Mouse (Mus musculus) kidney, postnatal 36 days (tissue): ENCODE results near the gene Dctn3.
"Not testable (repeated sequence)": the region's sequence is repeated elsewhere in the genome, so short reads cannot be mapped to it uniquely, and the experiment has no call there.

ENCODE experiments used
- DNase-seq, 2 experiments: peaks; one replicate each; pipeline ENCODE4 v3.0.0; 2021 to 2022; ENCODE audit warnings: mixed read lengths in 2 of 2

Dctn3 gene

DNA sequence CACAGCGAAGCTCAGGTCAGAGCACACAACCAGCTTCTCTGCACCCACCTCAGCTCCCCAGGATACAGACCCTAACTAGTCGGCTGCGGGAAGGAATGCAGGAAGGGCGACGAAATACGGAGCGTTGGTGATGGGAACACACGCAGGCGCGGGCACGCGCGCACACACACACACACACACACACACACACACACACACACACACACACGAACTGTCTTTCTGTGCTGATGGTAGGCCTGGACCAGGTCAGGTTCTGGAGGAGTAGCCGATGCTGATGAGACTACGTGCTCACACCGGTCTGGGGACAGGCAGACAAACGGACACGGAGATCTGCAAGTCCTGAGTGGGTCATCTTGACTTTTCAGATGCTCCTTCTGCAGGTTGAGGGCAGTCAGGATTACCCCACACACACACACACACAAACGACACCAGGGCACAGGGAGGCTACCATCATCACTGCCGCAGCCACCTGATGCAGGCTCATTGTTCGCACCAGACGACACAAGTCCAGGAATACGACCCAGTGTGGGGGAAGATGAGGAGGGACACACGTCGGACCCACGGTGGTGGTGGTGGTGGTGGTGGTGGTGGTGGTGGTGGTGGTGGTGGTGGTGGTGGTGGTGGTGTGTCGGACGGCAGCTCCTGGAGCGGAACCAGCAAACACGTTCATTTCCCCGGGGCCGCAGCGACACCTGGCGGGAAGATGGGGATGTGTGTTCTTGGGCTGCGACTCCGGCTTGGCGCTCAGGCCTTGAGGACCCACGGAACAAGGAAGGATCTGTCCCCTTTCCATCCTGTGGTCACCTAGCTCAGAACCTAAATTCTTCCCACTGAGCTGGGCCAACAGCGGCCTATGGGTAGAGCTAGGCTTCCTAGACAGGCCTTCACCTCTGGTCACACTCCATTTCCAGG is 25.8 kb downstream of the Dctn3 start, which contains the start of gene Cntfr:
Gene Cntfr, minus strand, starts transcription at position 160 of the 912 bp plus-strand sequence.
- DNase-seq: peak; percentile 78 to 91

DNA sequence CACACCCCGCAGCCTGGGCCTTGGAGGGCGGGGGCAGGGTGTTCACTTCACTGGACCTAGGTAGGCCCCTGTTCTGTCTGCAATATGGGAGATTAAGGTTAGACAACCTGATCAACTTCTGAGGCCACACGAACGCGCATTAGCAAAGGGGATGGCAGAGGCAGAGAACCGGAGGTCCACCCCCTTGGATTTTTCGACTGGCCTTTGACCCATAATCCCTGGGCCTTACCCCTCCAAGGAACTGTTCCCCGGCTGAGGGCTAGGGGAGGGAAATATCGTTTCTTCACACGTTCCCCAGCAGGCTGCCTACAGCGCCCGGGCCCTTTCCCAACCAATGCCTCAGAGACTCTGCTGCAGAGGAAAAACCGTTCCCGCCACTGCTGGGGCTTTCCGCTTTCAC is 26.5 kb downstream of the Dctn3 start:
- DNase-seq: not testable (repeated sequence)

DNA sequence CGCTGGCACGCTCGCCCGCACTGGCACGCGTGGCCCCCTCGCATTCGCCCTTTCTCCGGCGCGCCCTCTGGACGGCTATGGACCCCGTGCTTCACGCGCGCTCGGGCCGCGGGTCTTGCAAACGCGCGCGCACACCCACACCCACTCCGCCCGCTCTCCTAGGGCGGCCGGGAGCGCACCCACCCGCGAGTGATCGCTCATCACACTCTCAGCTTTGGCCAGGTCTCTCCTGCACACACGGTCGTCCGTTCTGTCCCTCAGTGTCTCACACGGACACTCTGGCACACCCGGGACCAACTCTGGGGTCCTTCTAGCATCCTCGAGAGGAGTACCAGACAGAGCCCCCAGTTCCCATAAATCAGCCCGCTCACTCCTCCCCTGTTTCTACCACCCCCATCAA is 27.2 kb downstream of the Dctn3 start:
- DNase-seq: not testable (repeated sequence)

DNA sequence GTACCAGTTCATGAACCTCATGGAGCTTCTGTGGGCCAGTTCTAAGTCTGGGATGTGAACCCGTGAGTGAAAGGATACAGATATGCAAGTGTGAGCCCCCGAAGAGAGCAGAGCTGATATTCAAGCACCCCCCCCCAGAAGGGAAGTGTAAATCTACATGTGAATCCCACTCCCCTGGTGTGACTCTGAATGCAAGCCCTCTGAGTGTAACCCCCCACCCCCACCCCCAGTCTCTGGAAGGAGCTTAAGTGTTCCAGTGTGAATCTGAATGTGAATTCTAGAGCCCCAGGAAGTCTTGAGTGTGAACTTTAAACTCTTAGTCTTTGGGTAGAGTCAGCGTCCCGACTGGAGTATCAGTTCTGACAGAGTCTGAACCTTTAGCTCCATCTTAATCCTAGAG is 29.5 kb downstream of the Dctn3 start:
- DNase-seq: not testable (repeated sequence)

DNA sequence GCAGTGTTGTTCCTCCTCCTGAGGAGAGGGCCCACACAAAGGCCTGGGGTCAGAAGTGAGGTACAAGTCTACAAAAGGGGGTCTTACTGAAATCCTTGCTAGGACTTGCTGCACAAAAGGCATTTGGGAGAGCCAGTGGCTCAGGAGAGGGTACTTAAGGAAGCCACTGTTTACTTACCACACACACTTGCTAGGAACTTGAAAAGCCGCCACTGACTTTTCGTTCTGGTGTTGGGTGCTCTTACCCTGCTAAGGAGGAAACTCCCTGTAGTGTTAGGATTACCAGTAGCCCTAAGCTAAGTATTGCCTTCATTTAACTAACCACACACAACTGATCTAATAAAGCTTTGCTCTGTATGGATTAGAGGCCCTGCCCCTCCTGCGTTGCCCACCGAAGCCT is 33.0 kb downstream of the Dctn3 start:
- DNase-seq: not testable (repeated sequence)

DNA sequence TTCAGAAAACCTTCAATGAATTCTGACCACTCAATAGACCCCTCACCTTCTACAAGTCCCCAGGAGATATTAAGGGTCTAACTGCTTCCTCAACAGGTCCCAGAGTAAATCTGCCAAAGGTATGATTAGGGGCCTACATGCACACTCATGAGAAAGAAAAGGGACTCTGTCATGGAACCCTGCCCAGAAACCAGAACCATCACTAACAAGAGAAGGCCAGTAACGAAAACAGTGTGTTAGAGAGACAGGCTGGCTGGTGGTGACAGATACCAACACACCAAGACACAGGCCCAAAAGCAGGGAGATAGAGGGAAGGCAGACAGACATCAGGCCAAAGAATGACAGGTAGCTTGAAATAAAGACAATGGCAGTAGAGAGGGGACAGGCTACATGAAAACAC is 34.4 kb downstream of the Dctn3 start:
- DNase-seq: not testable (repeated sequence)

DNA sequence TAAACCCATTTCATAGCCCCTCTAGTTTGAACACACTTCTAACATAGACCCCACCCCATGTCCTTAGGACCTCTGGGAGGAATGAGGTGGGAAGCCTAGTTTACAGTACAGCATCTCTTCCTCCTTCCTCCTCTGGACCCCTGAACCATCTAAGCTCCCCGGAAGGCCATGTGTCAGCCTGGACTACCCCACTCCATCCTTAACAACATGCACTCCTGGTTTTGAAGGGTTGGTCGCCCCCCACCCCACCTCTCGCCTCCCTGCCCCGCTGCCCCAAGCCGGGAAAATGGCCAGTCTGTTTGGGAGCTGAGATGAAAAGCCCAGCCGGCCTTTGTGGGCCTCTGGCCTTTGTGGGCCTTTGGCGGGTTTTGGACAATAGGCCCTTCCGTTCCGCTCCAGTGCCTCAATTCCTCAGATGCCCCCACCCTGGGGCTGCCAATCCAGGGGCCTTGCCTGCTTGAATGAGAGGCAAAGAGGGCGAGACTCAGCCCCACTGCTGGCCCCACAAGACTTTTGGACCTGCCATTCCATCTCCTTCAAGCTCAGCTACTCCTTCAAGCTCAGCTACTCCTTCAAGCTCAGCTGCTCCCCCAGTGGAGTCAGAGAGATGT is 37.0 kb downstream of the Dctn3 start:
- not testable (repeated sequence) for DNase-seq

DNA sequence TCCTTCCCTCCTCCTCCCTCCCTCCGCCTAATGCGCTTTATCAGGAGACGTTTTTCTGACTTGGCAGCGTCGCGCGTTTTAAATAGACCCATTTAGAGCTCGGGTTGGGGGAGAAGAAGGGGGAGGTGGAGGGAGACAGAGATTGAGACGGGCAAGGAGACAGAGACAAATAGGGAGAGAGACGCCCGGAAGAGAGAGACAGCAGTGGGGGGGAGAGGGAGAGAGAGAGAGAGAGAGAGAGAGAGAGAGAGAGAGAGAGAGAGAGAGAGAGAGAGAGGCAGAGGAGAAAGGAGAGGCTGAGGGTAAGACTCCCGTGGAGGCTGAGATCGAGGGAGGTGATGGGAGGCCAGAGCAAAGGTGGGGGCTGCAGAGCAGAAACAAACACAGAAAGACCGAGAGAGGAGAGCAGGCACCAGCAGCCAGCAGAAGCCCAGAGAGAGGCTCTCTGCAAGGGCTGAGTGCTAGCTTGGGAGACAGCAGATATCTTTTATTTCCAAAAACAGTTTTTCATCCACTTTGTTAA is 38.0 kb downstream of the Dctn3 start:
- not testable (repeated sequence) for DNase-seq

DNA sequence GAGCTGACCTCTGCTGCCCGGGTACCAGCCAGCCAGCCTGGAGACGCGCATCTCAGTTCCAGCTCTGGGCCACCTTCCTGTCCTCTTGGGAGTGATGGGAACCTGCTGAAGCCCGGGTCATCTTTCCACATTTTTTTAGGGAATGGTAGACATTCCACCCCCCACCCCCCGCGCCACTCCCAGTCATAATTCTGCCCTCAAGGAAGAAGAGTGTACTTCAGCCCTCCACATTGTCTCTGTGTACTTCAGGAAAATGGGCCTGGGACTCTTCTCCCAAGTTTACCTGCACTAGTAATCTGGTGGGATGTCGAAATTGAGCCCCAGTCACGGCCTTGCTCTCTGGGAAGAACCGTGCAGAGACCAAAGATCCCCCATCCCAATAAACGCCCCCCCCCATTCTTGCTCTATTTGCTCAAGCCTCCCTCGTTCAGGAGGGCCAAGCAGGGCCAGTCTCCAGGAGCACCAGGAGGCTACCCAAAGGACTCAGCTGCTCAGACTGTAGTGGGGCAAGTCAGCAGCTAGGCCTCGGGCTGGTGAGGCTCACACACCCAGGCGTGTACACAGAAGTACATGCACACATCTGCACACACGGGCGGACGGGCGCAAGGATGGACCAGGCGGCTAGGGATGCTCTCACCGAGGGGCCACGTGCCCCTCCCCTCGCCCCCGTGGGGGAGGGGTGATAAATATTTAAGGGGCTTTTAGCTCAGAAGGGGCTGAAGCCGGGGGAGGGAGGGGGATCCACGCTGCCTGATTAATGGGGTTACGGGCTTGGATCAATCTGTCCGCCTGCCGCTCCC is 38.6 kb downstream of the Dctn3 start:
- DNase-seq: not testable (repeated sequence)

DNA sequence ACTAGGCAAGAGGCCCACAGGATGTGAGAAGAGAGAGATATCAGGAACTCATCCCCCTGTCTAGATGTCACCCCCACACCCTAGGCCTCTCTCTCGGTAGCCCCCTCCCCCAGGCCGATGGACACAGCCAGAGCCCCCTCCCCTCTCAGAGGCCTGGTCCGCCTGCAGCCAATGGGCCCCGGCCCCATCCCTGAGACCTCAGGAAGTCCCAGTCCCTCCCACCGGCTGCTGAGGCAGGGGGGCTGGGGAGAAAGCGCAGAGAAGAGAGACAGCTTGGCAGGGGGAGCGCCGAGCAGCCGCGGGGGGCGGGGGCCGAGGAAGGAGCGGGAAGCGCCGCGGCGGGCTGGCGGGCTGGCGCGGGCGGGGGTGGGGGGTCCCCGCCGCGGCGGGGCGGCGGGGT is 39.7 kb downstream of the Dctn3 start:
- not testable (repeated sequence) for DNase-seq

DNA sequence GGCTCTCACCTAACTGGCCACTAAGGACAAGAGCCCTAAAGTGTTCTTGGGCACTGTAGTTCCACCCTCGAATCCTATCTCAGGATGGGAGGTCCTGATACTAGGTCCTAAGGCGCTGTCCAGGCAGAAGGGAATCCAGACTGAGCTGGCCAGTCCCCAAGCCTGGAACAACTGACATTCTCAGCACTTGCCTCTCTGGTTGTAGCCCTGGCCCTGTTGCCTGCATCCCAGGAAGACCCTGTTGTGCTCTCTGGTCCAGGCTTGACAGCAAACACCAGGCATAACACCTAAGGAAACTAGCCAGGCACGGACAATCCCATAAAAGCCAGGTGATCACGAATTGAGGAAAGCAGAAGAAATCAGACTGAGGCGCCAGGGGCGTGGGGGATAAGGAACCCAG is 40.2 kb downstream of the Dctn3 start:
- no peak for DNase-seq

DNA sequence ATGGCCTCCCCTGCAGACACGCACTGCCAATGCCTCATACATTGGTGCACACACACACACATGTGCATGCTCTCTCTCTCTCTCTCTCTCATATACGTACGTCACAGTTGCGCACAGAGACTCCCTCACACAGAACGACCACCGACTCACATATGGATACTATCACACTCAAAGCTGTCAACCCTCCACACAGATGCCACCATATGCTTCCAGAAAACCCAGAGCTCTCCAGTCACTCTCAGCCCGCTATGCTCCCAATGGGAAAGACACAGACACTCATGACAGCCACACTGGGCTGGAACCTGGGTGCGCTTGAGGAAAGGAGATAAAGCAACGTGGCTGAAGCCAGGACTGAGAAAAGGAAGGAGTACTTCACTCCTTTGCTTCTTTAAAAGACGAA is 41.0 kb downstream of the Dctn3 start:
- DNase-seq: no peak

DNA sequence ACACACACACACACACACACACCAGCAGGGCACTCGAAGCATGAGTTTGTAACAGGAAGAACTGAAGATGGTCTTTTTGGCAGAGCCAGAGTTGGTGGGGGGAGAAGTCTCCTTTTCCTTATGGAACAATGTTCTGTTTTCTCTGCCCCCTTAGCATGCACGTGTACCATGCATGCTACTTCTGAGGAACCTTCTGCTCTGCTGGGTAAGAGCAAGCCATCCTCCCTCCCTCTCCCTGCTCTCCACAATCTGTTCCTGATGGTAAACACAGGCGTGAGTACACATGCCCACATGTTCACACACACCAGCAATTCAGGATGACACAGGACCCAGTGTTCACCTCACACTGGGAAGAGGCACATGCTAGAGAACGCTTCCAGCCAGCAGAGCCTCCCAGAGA is 41.8 kb downstream of the Dctn3 start:
- no peak for DNase-seq

DNA sequence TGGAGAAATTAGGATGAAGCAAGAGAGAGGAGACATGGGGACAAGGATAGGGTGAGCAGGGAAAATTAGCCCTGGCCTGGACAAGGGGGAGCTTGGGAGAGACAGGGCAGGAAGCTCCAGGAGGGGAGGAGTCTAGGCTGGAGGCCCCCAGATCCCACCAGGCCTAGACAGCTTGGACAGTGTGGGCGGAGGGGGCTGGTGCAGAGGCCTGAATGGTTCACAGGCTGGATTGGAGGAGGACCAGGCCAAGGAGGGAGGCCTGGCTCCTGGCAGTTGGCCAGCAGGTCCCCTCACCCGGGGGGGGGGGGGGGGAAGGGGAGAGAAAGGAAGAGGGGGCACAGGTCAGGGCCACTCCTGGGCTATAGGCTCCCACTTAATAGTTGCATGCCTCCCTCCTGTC is 43.7 kb downstream of the Dctn3 start:
- DNase-seq: no peak

DNA sequence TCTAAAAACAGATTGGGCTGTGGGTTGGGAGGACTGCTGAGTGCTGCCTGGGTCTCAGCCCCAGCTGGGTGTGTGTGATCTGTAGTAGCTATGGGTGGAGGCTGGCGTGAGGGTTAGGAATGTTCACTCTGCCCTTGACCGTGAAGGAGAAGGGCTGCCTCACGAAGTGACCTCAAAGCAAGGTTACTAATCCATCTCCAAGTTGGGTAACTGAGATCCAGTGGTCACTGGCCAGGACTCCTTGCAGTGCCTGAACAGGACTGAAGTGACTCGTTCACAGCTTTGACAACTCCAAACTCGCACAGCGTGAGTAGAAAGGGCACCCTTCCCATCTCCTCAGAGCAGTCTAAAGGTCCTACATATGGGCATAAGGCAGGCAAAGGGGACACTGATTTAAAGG is 44.1 kb downstream of the Dctn3 start:
- peak in 1 of 2 experiments; percentile 30 for DNase-seq

DNA sequence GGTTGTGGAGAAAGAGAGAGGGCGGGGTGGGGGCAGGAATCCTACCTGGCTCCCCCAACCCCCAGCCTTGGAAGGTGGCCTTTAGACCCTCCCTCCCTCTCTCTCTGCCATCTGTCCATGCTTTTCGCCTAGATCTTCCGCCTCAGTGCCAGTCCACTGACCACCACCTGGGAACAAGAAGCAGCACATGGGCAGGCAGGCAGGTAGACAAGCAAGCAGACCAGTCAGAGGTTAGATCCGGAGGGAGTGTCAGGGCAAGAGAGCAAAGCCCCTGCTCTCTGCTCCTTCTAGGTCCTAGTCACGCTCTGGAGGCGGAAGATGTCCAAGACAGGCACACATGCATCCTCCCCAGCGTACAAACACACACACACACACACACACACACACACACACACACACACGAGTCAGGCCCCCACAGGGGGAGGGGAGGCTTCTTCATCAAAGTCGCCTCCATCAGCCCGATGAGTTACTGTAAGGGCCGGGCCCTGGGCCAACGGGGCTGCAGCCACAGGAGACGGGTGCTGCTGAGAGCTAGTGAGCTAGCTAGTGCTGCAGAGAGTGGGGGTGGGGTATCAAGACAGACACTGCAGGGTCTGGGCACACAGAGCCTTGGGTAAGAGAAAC is 45.9 kb downstream of the Dctn3 start:
- DNase-seq: peak in 1 of 2 experiments; percentile 43

DNA sequence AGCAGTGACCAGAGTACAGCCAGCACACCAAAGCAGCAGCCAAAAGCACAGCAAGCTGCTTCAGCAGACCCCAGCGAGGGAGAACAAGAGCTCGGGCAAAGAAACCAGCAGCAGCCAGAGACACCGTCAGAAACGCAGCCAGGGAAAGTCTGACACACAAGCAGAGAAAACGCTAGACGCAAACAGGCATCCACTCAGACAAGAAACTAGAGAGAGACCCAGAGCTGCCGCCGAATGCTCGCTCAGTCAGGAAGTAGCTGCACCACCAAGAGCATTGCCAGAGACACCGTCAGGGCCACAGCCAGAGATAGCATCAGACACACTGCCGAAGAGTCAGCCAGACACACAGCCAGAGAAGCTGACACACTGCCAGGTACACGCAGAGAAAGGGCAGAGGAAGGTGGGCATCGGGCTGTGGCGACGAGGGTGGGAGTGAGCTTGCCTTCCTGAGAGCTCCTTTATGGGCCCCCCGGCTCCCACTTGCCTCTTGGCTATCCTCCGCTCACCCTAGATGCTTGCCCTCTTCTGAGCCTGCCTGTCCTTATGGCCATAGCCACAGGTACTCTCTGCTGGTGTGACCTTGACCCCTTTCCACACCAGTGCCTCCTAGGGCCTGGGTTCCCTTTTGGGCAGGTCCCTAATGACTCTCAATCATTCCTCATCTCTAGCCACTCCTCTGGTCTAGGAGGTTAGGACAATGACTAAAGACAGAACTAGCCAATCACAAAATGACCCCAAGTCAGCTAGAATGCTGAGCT is 46.5 kb downstream of the Dctn3 start:
- DNase-seq: peak in 1 of 2 experiments; percentile 67

DNA sequence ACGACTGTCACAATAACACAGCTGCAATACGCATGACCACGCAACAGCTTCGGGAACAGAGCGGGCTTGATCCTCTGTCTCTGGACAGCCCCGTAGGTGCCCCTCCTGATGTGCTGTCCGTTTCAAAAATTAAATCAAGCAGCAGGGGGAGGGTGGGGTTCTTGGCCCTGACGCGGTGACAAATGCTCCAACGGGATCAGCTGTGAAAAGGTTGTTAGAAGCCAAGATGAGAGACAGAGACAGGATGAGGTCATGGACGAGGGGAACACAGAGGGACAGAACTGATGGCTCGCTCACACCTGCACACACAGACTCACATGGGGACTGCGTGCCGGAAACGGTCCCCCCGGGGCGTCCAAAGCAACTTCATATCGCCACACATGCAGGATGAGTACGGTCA is 49.8 kb downstream of the Dctn3 start:
- DNase-seq: no peak

DNA sequence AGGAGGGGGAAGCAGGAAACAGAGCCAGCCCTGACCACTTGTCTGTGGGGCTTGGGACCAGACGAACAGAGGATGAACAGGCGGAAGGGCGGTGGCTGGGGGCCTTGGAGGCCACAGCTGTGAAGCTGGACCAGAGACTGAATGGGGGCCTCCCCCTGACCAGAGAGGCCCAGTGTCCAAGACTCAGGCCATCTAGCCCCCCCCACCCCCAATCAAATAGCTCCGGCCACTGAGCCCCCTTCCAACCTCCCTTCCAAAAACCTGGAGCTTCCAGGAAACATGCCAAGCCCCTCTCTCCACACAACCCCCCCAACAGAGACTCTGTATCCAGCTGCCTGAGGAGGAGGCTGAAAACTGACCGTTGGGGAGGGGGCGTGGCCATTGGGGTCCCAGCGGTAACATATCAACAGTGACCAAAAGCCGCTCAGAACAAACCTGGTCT is 50.4 kb downstream of the Dctn3 start:
- no peak for DNase-seq

DNA sequence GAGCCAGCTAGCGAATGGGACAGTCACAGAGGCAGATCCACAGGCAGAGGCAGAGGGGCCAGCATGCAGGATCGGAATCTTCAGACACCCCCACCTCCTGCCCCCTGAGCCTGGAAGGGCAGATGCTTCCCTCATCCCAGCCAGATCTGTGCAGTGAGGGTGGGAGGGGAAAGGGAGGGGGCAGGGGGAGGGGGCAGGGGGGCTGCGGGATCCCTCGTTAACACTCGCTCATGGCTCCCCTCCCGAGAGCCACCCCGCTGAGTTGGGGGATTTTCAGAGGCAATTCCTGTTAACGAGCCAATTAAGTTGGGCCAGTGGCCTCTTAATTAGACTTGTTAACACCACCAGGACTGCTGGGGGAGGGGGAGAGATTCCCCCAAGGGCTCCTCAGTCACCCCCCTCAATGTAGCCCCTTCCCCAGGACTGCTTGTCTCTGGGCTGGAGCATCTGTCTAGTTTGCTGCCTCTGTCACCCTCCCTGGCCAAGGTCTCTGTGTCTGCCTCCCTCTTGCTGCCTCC is 50.9 kb downstream of the Dctn3 start:
- no peak for DNase-seq

DNA sequence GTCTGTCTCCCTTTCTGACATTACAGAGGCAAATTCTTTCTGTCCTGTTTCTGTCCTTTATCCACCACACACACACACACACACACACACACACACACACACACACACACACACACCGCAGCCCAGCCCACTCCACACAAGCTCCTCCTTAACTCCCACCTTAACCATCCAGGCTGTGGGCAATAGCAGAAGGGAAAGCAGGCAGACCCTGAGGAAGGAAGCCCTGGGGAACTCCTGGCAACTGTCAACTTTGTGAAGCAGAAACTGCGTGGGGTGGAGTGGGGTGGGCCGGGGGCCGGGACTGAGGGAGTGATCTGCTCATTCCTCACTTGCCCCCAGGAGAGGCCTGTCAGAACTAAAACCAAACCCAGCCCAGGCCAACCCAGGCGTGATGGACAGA is 51.5 kb downstream of the Dctn3 start:
- DNase-seq: no peak
